Mouse (Mus musculus) megakaryocyte, embryonic 14.5 days (primary cell): Measurements from ENCODE around the gene Kcnj2.

Experiments used
- FLI1 ChIP-seq: IDR thresholded peaks from 2 replicates; pipeline ENCODE4 v1.6.1; 2012; ENCODE audit warnings: low read length, inconsistent platforms, mixed read lengths
- GATA1 ChIP-seq: IDR thresholded peaks from 3 replicates; pipeline ENCODE4 v1.6.1; 2012; ENCODE audit warnings: mixed read lengths, low read length, inconsistent platforms, borderline replicate concordance

GRCm38 (mm10) chr11:111064751-111065527, 1.0 kb upstream of the Kcnj2 start:
- no peak for TF ChIP-seq GATA1
- no peak for TF ChIP-seq FLI1
